Mouse (Mus musculus) CH12.LX (cell line): ENCODE measurements around the gene B230104I21Rik. TPM values are rescaled to one million over a fixed set of nuclear protein-coding genes. Genes with fewer than 3 reads are reported as not detected.

Source experiments
- DNase-seq: peaks from one replicate; pipeline ENCODE4 v3.0.0-alpha.2; 2013; ENCODE audit errors: extremely low read depth
- H3K27ac ChIP-seq: 2 replicates; pipeline ENCODE4 v1.5.1; 2012; ENCODE audit warnings: low read depth, mild to moderate bottlenecking, control low read depth, moderate library complexity; ENCODE audit not compliant: insufficient read depth
- H3K27me3 ChIP-seq: replicated peaks from 2 replicates; pipeline ENCODE3; 2012; ENCODE audit warnings: inconsistent platforms
- H3K36me3 ChIP-seq, 2 experiments: replicated peaks in 1 of 2; 2 replicates each; pipeline versions ENCODE3 to v1.6.1; 2012; ENCODE audit warnings: inconsistent platforms in 1 of 2, low read length in 1 of 2, mild to moderate bottlenecking in 1 of 2, mixed read lengths in 1 of 2, moderate library complexity in 1 of 2; ENCODE audit not compliant: control insufficient read depth in 1 of 2, insufficient read depth in 1 of 2
- H3K4me1 ChIP-seq, 2 experiments: 2 replicates each; pipeline ENCODE4 v1.6.1; 2012; ENCODE audit warnings: inconsistent platforms in 1 of 2, moderate library complexity in 1 of 2; ENCODE audit not compliant: insufficient read depth in 2 of 2, control insufficient read depth in 1 of 2
- H3K4me2 ChIP-seq: 2 replicates; pipeline ENCODE4 v1.6.1; 2012; ENCODE audit warnings: low read depth, mild to moderate bottlenecking, control low read depth; ENCODE audit not compliant: poor library complexity, insufficient read depth, severe bottlenecking
- H3K4me3 ChIP-seq, 3 experiments: fragments of 150-350 bp in 1 of 3; sonication (generic) in 1 of 3; replicated peaks in 1 of 3; 2 replicates each; pipeline versions ENCODE3 to v1.5.1; 2011 to 2012; ENCODE audit warnings: low read depth in 2 of 3, low read length in 2 of 3, mild to moderate bottlenecking in 2 of 3, moderate library complexity in 2 of 3, control low read depth in 1 of 3, improper control_type of control experiment in 1 of 3, inconsistent platforms in 1 of 3, mixed read lengths in 1 of 3; ENCODE audit not compliant: poor library complexity in 1 of 3
- H3K79me2 ChIP-seq: replicated peaks from 2 replicates; pipeline ENCODE4 v1.6.1; 2012; ENCODE audit warnings: mild to moderate bottlenecking, moderate library complexity; ENCODE audit not compliant: control insufficient read depth, poor library complexity, insufficient read depth, severe bottlenecking; ENCODE audit errors: extremely low read depth
- H3K9ac ChIP-seq: 2 replicates; pipeline ENCODE4 v1.6.1; 2012; ENCODE audit warnings: low read depth, mild to moderate bottlenecking, control low read depth, moderate library complexity; ENCODE audit not compliant: insufficient read depth
- H3K9me3 ChIP-seq: replicated peaks from 2 replicates; pipeline ENCODE3; 2012; ENCODE audit warnings: low read length, inconsistent platforms, mixed read lengths
- CHD1 ChIP-seq: IDR thresholded peaks from 2 replicates; pipeline ENCODE4 v1.6.1; 2012; ENCODE audit warnings: low read depth, low read length, improper control_type of control experiment, inconsistent platforms
- E2F4 ChIP-seq: IDR thresholded peaks from 2 replicates; pipeline ENCODE4 v1.6.1; 2011; ENCODE audit warnings: low read depth, low read length, improper control_type of control experiment; ENCODE audit not compliant: insufficient replicate concordance
- ELF1 ChIP-seq: IDR thresholded peaks from 2 replicates; pipeline ENCODE4 v1.6.1; 2014; ENCODE audit warnings: low read depth, mild to moderate bottlenecking, inconsistent platforms, low read length, improper control_type of control experiment
- EP300 ChIP-seq: IDR thresholded peaks from 2 replicates; pipeline ENCODE4 v1.6.1; 2011; ENCODE audit warnings: low read length, improper control_type of control experiment
- ETS1 ChIP-seq: conservative IDR thresholded peaks from 2 replicates; pipeline ENCODE4 v1.6.1; 2012; ENCODE audit warnings: low read depth, mild to moderate bottlenecking, inconsistent platforms, low read length, improper control_type of control experiment, moderate library complexity
- GABPA ChIP-seq: IDR thresholded peaks from 2 replicates; pipeline ENCODE4 v1.6.1; 2012; ENCODE audit warnings: low read depth, low read length, improper control_type of control experiment, inconsistent platforms; ENCODE audit not compliant: insufficient replicate concordance
- HCFC1 ChIP-seq: IDR thresholded peaks from 2 replicates; pipeline ENCODE4 v1.6.1; 2012; ENCODE audit warnings: low read depth, mild to moderate bottlenecking, inconsistent platforms, low read length, improper control_type of control experiment
- IRF4 ChIP-seq: IDR thresholded peaks from 2 replicates; pipeline ENCODE4 v1.6.1; 2014; ENCODE audit warnings: low read depth, mild to moderate bottlenecking, inconsistent platforms, low read length, improper control_type of control experiment
- JUN ChIP-seq: IDR thresholded peaks from 2 replicates; pipeline ENCODE4 v1.6.1; 2011; ENCODE audit warnings: low read depth, mild to moderate bottlenecking, low read length, improper control_type of control experiment, moderate library complexity; ENCODE audit not compliant: insufficient read depth
- JUND ChIP-seq: conservative IDR thresholded peaks from 2 replicates; pipeline ENCODE4 v1.6.1; 2011; ENCODE audit warnings: low read depth, low read length, improper control_type of control experiment
- KAT2A ChIP-seq: IDR thresholded peaks from 2 replicates; pipeline ENCODE4 v1.6.1; 2012; ENCODE audit warnings: low read length, improper control_type of control experiment, inconsistent platforms; ENCODE audit not compliant: insufficient replicate concordance
- MEF2A ChIP-seq: IDR thresholded peaks from 2 replicates; pipeline ENCODE4 v1.6.1; 2014; ENCODE audit warnings: low read depth, mild to moderate bottlenecking, inconsistent platforms, low read length, improper control_type of control experiment, borderline replicate concordance
- MXI1 ChIP-seq: IDR thresholded peaks from 2 replicates; pipeline ENCODE4 v1.6.1; 2011; ENCODE audit warnings: mild to moderate bottlenecking, low read depth, low read length, improper control_type of control experiment
- MYC ChIP-seq: IDR thresholded peaks from 2 replicates; pipeline ENCODE4 v1.6.1; 2011; ENCODE audit warnings: low read depth, mild to moderate bottlenecking, improper control_type of control experiment, low read length
- NELFE ChIP-seq: IDR thresholded peaks from 2 replicates; pipeline ENCODE4 v1.6.1; 2011; ENCODE audit warnings: low read depth, low read length, improper control_type of control experiment
- NRF1 ChIP-seq: IDR thresholded peaks from 2 replicates; pipeline ENCODE4 v1.6.1; 2014; ENCODE audit warnings: low read depth, mild to moderate bottlenecking, inconsistent platforms, low read length, improper control_type of control experiment, moderate library complexity
- PAX5 ChIP-seq: IDR thresholded peaks from 2 replicates; pipeline ENCODE4 v1.6.1; 2012; ENCODE audit warnings: low read length, inconsistent platforms, mixed read lengths
- POLR2AphosphoS2 ChIP-seq: IDR thresholded peaks from 2 replicates; pipeline ENCODE4 v1.6.1; 2011; ENCODE audit warnings: low read depth, low read length, improper control_type of control experiment
- RAD21 ChIP-seq: IDR thresholded peaks from 2 replicates; pipeline ENCODE4 v1.6.1; 2011; ENCODE audit warnings: low read depth, mild to moderate bottlenecking, low read length, improper control_type of control experiment, moderate library complexity
- RCOR1 ChIP-seq: conservative IDR thresholded peaks from 2 replicates; pipeline ENCODE4 v1.6.1; 2012; ENCODE audit warnings: low read depth, mild to moderate bottlenecking, inconsistent platforms, low read length, improper control_type of control experiment
- SIN3A ChIP-seq: IDR thresholded peaks from 2 replicates; pipeline ENCODE4 v1.6.1; 2012; ENCODE audit warnings: low read length, improper control_type of control experiment, inconsistent platforms
- SMC3 ChIP-seq: IDR thresholded peaks from 2 replicates; pipeline ENCODE4 v1.6.1; 2011; ENCODE audit warnings: low read depth, low read length, improper control_type of control experiment
- TBP ChIP-seq: conservative IDR thresholded peaks from 2 replicates; pipeline ENCODE4 v1.6.1; 2011; ENCODE audit warnings: low read depth, low read length, improper control_type of control experiment
- TCF12 ChIP-seq: IDR thresholded peaks from 2 replicates; pipeline ENCODE4 v1.6.1; 2014; ENCODE audit warnings: low read depth, mild to moderate bottlenecking, inconsistent platforms, low read length, improper control_type of control experiment
- UBTF ChIP-seq: IDR thresholded peaks from 2 replicates; pipeline ENCODE4 v1.6.1; 2012; ENCODE audit warnings: low read depth, mild to moderate bottlenecking, inconsistent platforms, low read length, improper control_type of control experiment, moderate library complexity
- USF1 ChIP-seq: IDR thresholded peaks from 2 replicates; pipeline ENCODE4 v1.6.1; 2014; ENCODE audit warnings: low read depth, mild to moderate bottlenecking, inconsistent platforms, low read length, improper control_type of control experiment
- USF2 ChIP-seq: conservative IDR thresholded peaks from 2 replicates; pipeline ENCODE4 v1.6.1; 2011; ENCODE audit warnings: low read depth, low read length, improper control_type of control experiment
- ZC3H11A ChIP-seq: IDR thresholded peaks from 2 replicates; pipeline ENCODE4 v1.6.1; 2012; ENCODE audit warnings: low read depth, mild to moderate bottlenecking, inconsistent platforms, low read length, improper control_type of control experiment
- ZKSCAN1 ChIP-seq: IDR thresholded peaks from 2 replicates; pipeline ENCODE4 v1.6.1; 2012; ENCODE audit warnings: low read depth, inconsistent platforms, low read length, improper control_type of control experiment, borderline replicate concordance
- dilution Hi-C: fragments of 300-500 bp; cut with MboI; formaldehyde crosslinking; loops from 2 replicates; pipeline ENCODE4 v1.14.3; 2020; ENCODE audit warnings: low sequenced_read_pairs; ENCODE audit not compliant: extremely low pct_unique_long_range_greater_than_20kb, extremely low pct_ligation_motif_present
- in situ Hi-C: fragments of 300-500 bp; cut with MboI; formaldehyde crosslinking; loops from 3 replicates; pipeline ENCODE4 v1.14.3; 2019; ENCODE audit warnings: low sequenced_read_pairs, low pct_ligation_motif_present, low pct_unique_long_range_greater_than_20kb, mixed read lengths
- polyA plus RNA-seq: library from polyadenylated mRNA; unstranded; fragments of >175 nt; gene quantifications from 2 replicates; pipeline ENCODE4 v1.2.1, GENCODE M21; 2012; ENCODE audit warnings: low read depth; ENCODE audit not compliant: insufficient read length
- total RNA-seq, 2 experiments: library from RNA; depleted of rRNA; stranded (reverse); fragments of 300-350 nt in 1 of 2; fragments of >200 nt in 1 of 2; gene quantifications; 2 replicates each; pipeline ENCODE4 v1.2.3; 2012 to 2014

B230104I21Rik gene
- total and polyA plus RNA-seq, 3 experiments: not detected

DNA sequence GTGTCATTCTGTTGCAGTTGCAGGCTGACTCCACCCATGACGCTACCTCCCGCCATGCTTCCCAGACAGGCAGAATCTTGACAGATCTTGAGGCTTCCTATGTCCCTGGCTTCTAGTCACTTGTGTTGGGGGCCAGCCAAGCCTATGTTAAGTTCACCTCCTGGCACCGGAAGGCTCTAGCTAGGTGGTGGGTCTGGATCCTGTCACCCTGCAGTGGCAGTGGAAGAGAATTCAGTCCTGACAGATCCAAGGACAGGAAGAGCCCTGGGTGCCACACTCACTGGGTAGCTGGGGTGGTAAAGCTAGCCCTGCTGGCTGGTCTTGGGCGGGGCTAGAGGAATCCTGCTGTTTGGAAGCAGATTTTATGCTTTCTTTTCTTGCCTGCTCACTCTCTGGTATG is 10.5 kb upstream of the B230104I21Rik start:
- TF ChIP-seq USF2 (no peak), IRF4 (no peak), MXI1 (no peak), MYC (no peak), GABPA (no peak), E2F4 (no peak), RCOR1 (no peak), NELFE (no peak), ELF1 (no peak), JUND (no peak), SIN3A (no peak), UBTF (no peak), SMC3 (no peak), HCFC1 (no peak), TCF12 (no peak), TBP (no peak), KAT2A (no peak), ZKSCAN1 (no peak)
- Histone ChIP-seq H3K79me2 (no peaks in the 10 kb centered on the region), H3K4me1 (no peaks in the 10 kb centered on the region), H3K4me3 (no peak overlapping the region), H3K4me2 (no peak overlapping the region), H3K9me3 (peaks cover 90% of the 10 kb centered on the region), H3K9ac (no peak overlapping the region), H3K27ac (no peak overlapping the region), H3K36me3 (no peaks in the 10 kb centered on the region), H3K27me3 (no peaks in the 10 kb centered on the region)
- in situ Hi-C loops: no loop called here
- dilution Hi-C loops: no loop called here
- DNase-seq: no peak

DNA sequence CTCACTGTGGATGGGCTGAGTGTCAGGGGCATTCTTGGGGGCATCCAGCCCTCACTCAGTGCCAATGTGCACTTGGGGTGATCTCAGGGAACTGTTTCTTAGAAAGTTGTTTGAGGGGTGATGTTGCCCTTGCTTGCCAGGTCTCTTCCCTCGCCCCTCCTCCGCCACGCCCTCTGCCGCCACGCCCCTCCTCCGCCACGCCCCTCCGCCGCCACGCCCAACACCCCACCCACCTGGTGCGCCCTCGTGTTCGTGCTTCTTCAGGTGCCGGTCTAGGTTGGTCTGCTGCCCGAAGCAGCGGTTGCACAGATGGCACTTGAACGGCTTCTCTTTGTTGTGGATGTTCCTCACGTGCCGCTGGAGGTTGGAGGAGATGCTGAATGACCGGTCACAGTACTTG is 7.5 kb upstream of the B230104I21Rik start:
- Histone ChIP-seq H3K4me3 (no peak overlapping the region), H3K27me3 (no peaks in the 10 kb centered on the region), H3K4me1 (no peaks in the 10 kb centered on the region), H3K9ac (no peak overlapping the region), H3K9me3 (peaks cover 88% of the 10 kb centered on the region), H3K36me3 (no peaks in the 10 kb centered on the region), H3K4me2 (no peak overlapping the region), H3K79me2 (no peaks in the 10 kb centered on the region), H3K27ac (no peak overlapping the region)
- dilution Hi-C loops: no loop called here
- DNase-seq: no peak
- no peak for TF ChIP-seq HCFC1
- no peak for TF ChIP-seq ZC3H11A
- no peak for TF ChIP-seq JUN
- TF ChIP-seq ETS1: no peak
- no peak for TF ChIP-seq PAX5
- TF ChIP-seq SIN3A: no peak
- TF ChIP-seq TCF12: no peak
- TF ChIP-seq USF1: no peak
- no peak for TF ChIP-seq MEF2A
- no peak for TF ChIP-seq KAT2A
- TF ChIP-seq ELF1: no peak
- TF ChIP-seq CHD1: no peak
- no peak for TF ChIP-seq RAD21
- TF ChIP-seq MXI1: no peak
- no peak for TF ChIP-seq POLR2AphosphoS2
- no peak for TF ChIP-seq NRF1
- TF ChIP-seq UBTF: no peak
- no peak for TF ChIP-seq EP300
- no peak for TF ChIP-seq SMC3
- in situ Hi-C loops: no loop called here
